Mouse (Mus musculus) neural tube, embryonic 14.5 days (tissue): ENCODE data around the gene Ccl6. TPM values are rescaled to one million over a fixed set of nuclear protein-coding genes. Genes with fewer than 3 reads are reported as not detected.

Experiments used
- ATAC-seq: fragments of 200-750 bp; cut with Nextera tagmentation; 2 replicates; pipeline ENCODE4 v1.8.0; 2017; ENCODE audit warnings: low read depth, mild to moderate bottlenecking, moderate TSS enrichment, moderate library complexity
- H3K27ac ChIP-seq: fragments of 300-500 bp; sonication (generic); 2 replicates; pipeline ENCODE4 v1.5.1; 2014; ENCODE audit warnings: low read depth, mild to moderate bottlenecking, control low read depth, low read length, moderate library complexity, mixed read lengths
- H3K27me3 ChIP-seq: fragments of 300-500 bp; sonication (generic); 2 replicates; pipeline ENCODE4 v1.6.1; 2014; ENCODE audit warnings: low read length; ENCODE audit not compliant: control insufficient read depth, insufficient read depth
- H3K36me3 ChIP-seq: fragments of 300-500 bp; sonication (generic); 2 replicates; pipeline ENCODE4 v1.6.1; 2014; ENCODE audit warnings: low read length, mixed read lengths; ENCODE audit not compliant: control insufficient read depth, insufficient read depth
- H3K4me1 ChIP-seq: fragments of 300-500 bp; sonication (generic); 2 replicates; pipeline ENCODE4 v1.6.1; 2014; ENCODE audit warnings: low read length; ENCODE audit not compliant: control insufficient read depth, insufficient read depth
- H3K4me2 ChIP-seq: fragments of 300-500 bp; sonication (generic); 2 replicates; pipeline ENCODE4 v1.6.1; 2014; ENCODE audit warnings: mild to moderate bottlenecking, low read depth, low read length, control low read depth
- H3K4me3 ChIP-seq: fragments of 300-500 bp; sonication (generic); 2 replicates; pipeline ENCODE4 v1.5.1; 2014; ENCODE audit warnings: low read depth, low read length, control low read depth, mixed read lengths
- H3K9ac ChIP-seq: fragments of 300-500 bp; sonication (generic); replicated peaks from 2 replicates; pipeline ENCODE4 v1.6.1; 2014; ENCODE audit warnings: low read depth, mild to moderate bottlenecking, control low read depth, low read length, mixed read lengths
- H3K9me3 ChIP-seq: fragments of 300-500 bp; sonication (generic); 2 replicates; pipeline ENCODE4 v1.6.1; 2016; ENCODE audit warnings: low read length; ENCODE audit not compliant: control insufficient read depth
- WGBS: fragments of 180-500 bp; shearing (Covaris S2); extraction: QIAGEN DNeasy Blood & Tissue Kit; methylation state at CpG from one replicate; pipeline ENCODE4 v1.1.7; 2014; 5-methylcytosine and 5-hydroxymethylcytosine counted together
- polyA plus RNA-seq: library from polyadenylated mRNA; unstranded; fragments of >200 nt; fragmentation: Nextera tagmentation; extraction: Ambion mirVana; gene quantifications from 2 replicates; pipeline ENCODE4 v1.2.1, GENCODE M21; 2014

Gene Ccl6
- 1.5 and 2.7 TPM in 2 replicates for polyA plus RNA-seq

DNA sequence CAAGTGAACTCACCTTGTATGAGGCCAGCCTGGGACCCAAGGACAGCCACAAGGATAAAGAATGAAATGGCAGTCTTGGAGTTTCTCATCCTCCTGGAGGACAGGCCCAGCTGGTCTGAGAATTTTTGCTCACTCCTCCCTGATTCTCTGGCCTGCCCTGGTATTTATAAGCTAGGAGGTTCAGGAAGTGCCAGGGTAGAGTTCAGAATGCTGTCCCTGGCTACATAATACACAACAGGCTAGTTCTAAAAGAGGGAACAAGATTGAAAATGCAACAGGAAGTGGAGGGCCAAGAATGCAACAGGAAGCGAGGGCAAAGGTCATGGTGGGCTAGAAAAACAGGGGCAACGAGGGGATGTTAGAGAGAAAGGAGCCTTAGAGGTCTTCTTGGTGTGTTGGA is at the start of gene Ccl6:
Ccl6 (minus strand) TSS at position 235 of the 400 bp plus-strand sequence.
- ATAC-seq = no peak
- Histone ChIP-seq H3K27ac (no peak within 1 kb of the TSS), H3K4me2 (no peak within 1 kb of the TSS), H3K4me3 (no peak within 1 kb of the TSS), H3K27me3 (no peaks in the 10 kb centered on the region), H3K4me1 (no peaks in the 10 kb centered on the region), H3K9me3 (no peaks in the 10 kb centered on the region), H3K36me3 (no peaks in the 10 kb centered on the region), H3K9ac (no peak within 1 kb of the TSS)
- WGBS = 73% methylated on average over 2 of the region's 2 CpGs

GRCm38 (mm10) chr11:83641216-83641615 is 48.3 kb upstream of the Ccl6 start:
- ATAC-seq = no peak
- no peak overlapping the region for H3K4me2 ChIP-seq
- no peaks in the 10 kb centered on the region for H3K4me1 ChIP-seq
- H3K27me3 ChIP-seq = no peaks in the 10 kb centered on the region
- no peak overlapping the region for H3K27ac ChIP-seq
- H3K9ac ChIP-seq = no peak overlapping the region
- 88% methylated on average over 2 of the region's 2 CpGs for WGBS
- no peaks in the 10 kb centered on the region for H3K9me3 ChIP-seq
- H3K4me3 ChIP-seq = no peak overlapping the region
- H3K36me3 ChIP-seq = no peaks in the 10 kb centered on the region

- no peak overlapping the region for H3K9ac ChIP-seq
- WGBS = 88% methylated on average over 5 of the region's 5 CpGs
- no peak overlapping the region for H3K27ac ChIP-seq
- H3K4me3 ChIP-seq = no peak overlapping the region
- H3K36me3 ChIP-seq = no peaks in the 10 kb centered on the region
- no peaks in the 10 kb centered on the region for H3K9me3 ChIP-seq
- H3K4me1 ChIP-seq = no peaks in the 10 kb centered on the region
- no peak overlapping the region for H3K4me2 ChIP-seq
- ATAC-seq = no peak
- H3K27me3 ChIP-seq = no peaks in the 10 kb centered on the region
These were observed 47.3 kb upstream of the Ccl6 start for GRCm38 (mm10) chr11:83640141-83640540.

DNA sequence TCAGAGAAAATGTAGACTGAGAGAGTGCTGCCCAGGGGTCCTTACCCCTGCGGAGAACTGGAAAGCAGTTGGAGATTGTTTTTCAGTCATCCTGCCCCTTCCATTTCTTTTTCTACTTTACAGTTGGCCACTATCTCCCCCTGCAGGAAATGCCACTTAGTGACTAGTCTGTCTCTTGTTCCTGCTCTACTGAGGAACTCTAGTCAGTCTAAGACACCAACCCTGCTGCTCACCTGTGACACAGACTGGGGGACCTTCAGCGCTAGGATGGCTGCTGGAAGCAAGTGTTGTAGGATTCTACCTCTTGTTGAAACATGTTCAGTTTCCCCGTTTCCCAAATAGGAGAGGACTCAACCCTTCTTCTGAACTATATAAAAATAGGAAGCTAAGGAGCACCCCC is 46.6 kb upstream of the Ccl6 start:
- WGBS = 84% methylated on average over 3 of the region's 3 CpGs

GRCm38 (mm10) chr11:83638934-83639333 is 46.0 kb upstream of the Ccl6 start:
- Histone ChIP-seq H3K4me2 (no peak overlapping the region), H3K27ac (no peak overlapping the region), H3K4me3 (no peak overlapping the region), H3K36me3 (no peaks in the 10 kb centered on the region), H3K9me3 (no peaks in the 10 kb centered on the region), H3K9ac (no peak overlapping the region), H3K27me3 (no peaks in the 10 kb centered on the region), H3K4me1 (no peaks in the 10 kb centered on the region)
- 58% methylated on average over 2 of the region's 2 CpGs for WGBS
- no peak for ATAC-seq

More for the DNA sequence above, 46.6 kb upstream of the Ccl6 start:
- H3K4me3 ChIP-seq = no peak overlapping the region
- no peak overlapping the region for H3K9ac ChIP-seq
- no peak overlapping the region for H3K27ac ChIP-seq
- no peaks in the 10 kb centered on the region for H3K4me1 ChIP-seq
- no peaks in the 10 kb centered on the region for H3K9me3 ChIP-seq
- no peak for ATAC-seq
- H3K27me3 ChIP-seq = no peaks in the 10 kb centered on the region
- H3K36me3 ChIP-seq = no peaks in the 10 kb centered on the region
- no peak overlapping the region for H3K4me2 ChIP-seq

DNA sequence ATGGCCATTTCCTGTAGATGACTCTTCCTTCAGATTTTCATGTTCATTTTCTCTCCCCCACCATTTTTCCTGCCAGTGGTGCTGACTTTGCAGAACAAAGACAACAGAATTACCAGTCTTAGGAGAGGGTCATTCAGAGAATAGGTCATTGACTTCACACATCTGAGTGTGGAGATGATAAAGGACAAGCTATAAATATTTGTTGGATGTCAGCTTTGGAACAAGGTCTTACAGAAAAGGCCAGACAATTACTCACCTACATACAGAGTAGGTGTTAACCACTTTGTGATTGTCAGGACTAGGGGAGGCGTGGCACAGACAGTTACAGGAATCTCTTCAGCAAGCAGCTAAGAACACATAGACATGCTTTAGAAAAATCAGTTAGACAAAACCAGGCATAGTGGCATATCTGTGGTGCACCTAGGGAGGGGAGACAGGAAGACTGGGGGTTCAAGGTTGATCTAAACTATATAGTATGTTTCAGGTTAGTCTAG is 43.9 kb upstream of the Ccl6 start:
- Histone ChIP-seq H3K4me1 (no peaks in the 10 kb centered on the region), H3K27me3 (no peaks in the 10 kb centered on the region), H3K4me2 (no peak overlapping the region), H3K27ac (no peak overlapping the region), H3K9me3 (no peaks in the 10 kb centered on the region), H3K9ac (no peak overlapping the region), H3K36me3 (no peaks in the 10 kb centered on the region), H3K4me3 (no peak overlapping the region)
- no peak for ATAC-seq
- 77% methylated on average over 1 of the region's 1 CpGs for WGBS

DNA sequence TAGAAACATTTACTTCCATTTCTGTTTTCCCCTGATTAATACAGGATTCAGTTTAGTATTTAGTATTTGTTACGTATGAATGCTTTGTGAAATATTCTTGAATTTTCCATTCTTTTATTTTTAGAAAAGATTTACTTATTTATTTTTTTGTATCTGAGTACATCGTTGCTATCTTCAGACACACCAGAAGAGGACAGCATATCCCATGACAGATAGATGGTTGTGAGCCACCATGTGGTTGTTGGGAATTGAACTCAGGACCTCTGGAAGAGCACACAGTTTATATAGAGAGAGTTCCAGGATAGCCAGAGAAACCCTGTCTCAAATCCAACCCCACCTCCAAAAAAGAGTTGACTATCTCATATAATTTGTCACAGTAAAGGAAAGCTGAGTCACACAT is 42.0 kb upstream of the Ccl6 start:
- Histone ChIP-seq H3K9me3 (no peaks in the 10 kb centered on the region), H3K27me3 (no peaks in the 10 kb centered on the region), H3K4me2 (no peak overlapping the region), H3K9ac (no peak overlapping the region), H3K36me3 (no peaks in the 10 kb centered on the region), H3K4me1 (no peaks in the 10 kb centered on the region), H3K27ac (no peak overlapping the region), H3K4me3 (no peak overlapping the region)
- ATAC-seq = no peak
- 93% methylated on average over 2 of the region's 2 CpGs for WGBS

DNA sequence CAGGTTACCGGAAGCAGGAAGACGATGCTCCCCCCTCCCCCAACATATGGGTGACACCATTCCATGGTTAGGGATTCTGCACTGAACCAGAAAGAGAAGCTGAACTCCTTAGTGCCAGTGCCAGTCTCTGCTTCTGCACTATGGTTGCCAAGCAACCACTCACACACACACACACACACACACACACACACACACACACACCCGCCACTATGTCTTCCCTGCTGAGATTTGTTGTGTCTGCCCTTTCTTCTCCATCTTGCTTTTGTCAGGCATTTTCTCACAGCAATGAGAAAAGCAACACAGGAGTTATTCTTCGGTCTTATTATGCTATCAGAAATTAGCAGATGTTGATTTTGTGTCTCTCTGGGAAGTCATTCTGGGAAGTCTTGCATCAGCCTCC is 41.5 kb upstream of the Ccl6 start:
- H3K9ac ChIP-seq = no peak overlapping the region
- H3K27ac ChIP-seq = no peak overlapping the region
- H3K4me2 ChIP-seq = no peak overlapping the region
- WGBS = 43% methylated on average over 4 of the region's 4 CpGs
- H3K27me3 ChIP-seq = no peaks in the 10 kb centered on the region
- H3K4me1 ChIP-seq = no peaks in the 10 kb centered on the region
- H3K36me3 ChIP-seq = no peaks in the 10 kb centered on the region
- ATAC-seq = no peak
- H3K9me3 ChIP-seq = no peaks in the 10 kb centered on the region
- no peak overlapping the region for H3K4me3 ChIP-seq

- H3K4me1 ChIP-seq = no peaks in the 10 kb centered on the region
- H3K4me2 ChIP-seq = no peak overlapping the region
- H3K4me3 ChIP-seq = no peak overlapping the region
- no peak overlapping the region for H3K27ac ChIP-seq
- ATAC-seq = no peak
- H3K27me3 ChIP-seq = no peaks in the 10 kb centered on the region
- no peaks in the 10 kb centered on the region for H3K36me3 ChIP-seq
- 75% methylated on average over 4 of the region's 4 CpGs for WGBS
- no peak overlapping the region for H3K9ac ChIP-seq
- H3K9me3 ChIP-seq = no peaks in the 10 kb centered on the region
These were observed 39.9 kb upstream of the Ccl6 start for GRCm38 (mm10) chr11:83632744-83633143.
